Mouse (Mus musculus): Measurements from ENCODE around the gene Kif12.

Gene Kif12

GRCm38 (mm10) chr4:63171969-63172685 is at the start of gene Kif12:
Gene Kif12, minus strand, starts transcription at chr4:63172131.
- DNase-seq (ENCODE audit: extremely low read depth, low read depth): no peak

GRCm38 (mm10) chr4:63221096-63221958 is 49.4 kb upstream of the Kif12 start:
- DNase-seq (ENCODE audit: extremely low read depth, low read depth): no peak

- DNase-seq (ENCODE audit: extremely low read depth, low read depth): no peak
Measured at GRCm38 (mm10) chr4:63219635-63220034, 47.7 kb upstream of the Kif12 start.

GRCm38 (mm10) chr4:63219059-63219458 is 47.1 kb upstream of the Kif12 start:
- no peak for DNase-seq (ENCODE audit: extremely low read depth, low read depth)

- DNase-seq (ENCODE audit: extremely low read depth, low read depth): no peak
Measured at GRCm38 (mm10) chr4:63217513-63217912, 45.6 kb upstream of the Kif12 start.

- no peak for DNase-seq (ENCODE audit: extremely low read depth, low read depth)
Measured at GRCm38 (mm10) chr4:63216566-63216965, 44.6 kb upstream of the Kif12 start.

GRCm38 (mm10) chr4:63215993-63216531 is 44.1 kb upstream of the Kif12 start:
- no peak for DNase-seq (ENCODE audit: extremely low read depth, low read depth)

GRCm38 (mm10) chr4:63215185-63215992 is 43.5 kb upstream of the Kif12 start:
- DNase-seq (ENCODE audit: extremely low read depth, low read depth): no peak

- DNase-seq (ENCODE audit: extremely low read depth, low read depth): no peak
Measured at GRCm38 (mm10) chr4:63213907-63214621, 42.1 kb upstream of the Kif12 start, which contains the start of gene Col27a1. Gene Col27a1, plus strand, starts transcription at chr4:63214004.

- DNase-seq (ENCODE audit: extremely low read depth, low read depth): no peak
Measured at GRCm38 (mm10) chr4:63205583-63205982, 33.7 kb upstream of the Kif12 start.

GRCm38 (mm10) chr4:63203874-63204273 is 31.9 kb upstream of the Kif12 start:
- no peak for DNase-seq (ENCODE audit: extremely low read depth, low read depth)

- DNase-seq (ENCODE audit: extremely low read depth, low read depth): no peak
Measured at GRCm38 (mm10) chr4:63199366-63199765, 27.4 kb upstream of the Kif12 start.

- DNase-seq (ENCODE audit: extremely low read depth, low read depth): no peak
Measured at GRCm38 (mm10) chr4:63194366-63194765, 22.4 kb upstream of the Kif12 start.

GRCm38 (mm10) chr4:63191641-63192040 is 19.7 kb upstream of the Kif12 start:
- no peak for DNase-seq (ENCODE audit: extremely low read depth, low read depth)

GRCm38 (mm10) chr4:63186281-63186870 is 14.4 kb upstream of the Kif12 start:
- DNase-seq (ENCODE audit: extremely low read depth, low read depth): no peak

- DNase-seq (ENCODE audit: extremely low read depth, low read depth): no peak
Measured at GRCm38 (mm10) chr4:63181556-63181955, 9.6 kb upstream of the Kif12 start.

- no peak for DNase-seq (ENCODE audit: extremely low read depth, low read depth)
Measured at GRCm38 (mm10) chr4:63171122-63171521, 809 bp downstream of the Kif12 start.

GRCm38 (mm10) chr4:63170061-63170460 is 1.9 kb downstream of the Kif12 start:
- DNase-seq (ENCODE audit: extremely low read depth, low read depth): no peak

- DNase-seq (ENCODE audit: extremely low read depth, low read depth): no peak
Measured at GRCm38 (mm10) chr4:63166323-63166722, 5.6 kb downstream of the Kif12 start.

- DNase-seq (ENCODE audit: extremely low read depth, low read depth): no peak
Measured at GRCm38 (mm10) chr4:63165636-63166035, 6.3 kb downstream of the Kif12 start.

All from MEL-GATA-1-ER (cell line).